Mouse (Mus musculus) intestine, embryonic 14.5 days (tissue): ENCODE results near the gene Kcnj9. TPM values are rescaled to one million over a fixed set of nuclear protein-coding genes. Genes with fewer than 3 reads are reported as not detected.

Experiments used
- ATAC-seq: fragments of 200-750 bp; cut with Nextera tagmentation; replicated peaks from 2 replicates; pipeline ENCODE4 v1.8.0; 2017; ENCODE audit warnings: low read depth, moderate number of reproducible peaks, moderate TSS enrichment, moderate library complexity; ENCODE audit not compliant: low FRiP score, low TSS enrichment
- DNase-seq: peaks from one replicate; pipeline ENCODE4 v3.0.0-alpha.2; 2018; ENCODE audit warnings: low spot score
- H3K27ac ChIP-seq: fragments of 300-500 bp; sonication (generic); 2 replicates; pipeline ENCODE4 v1.5.1; 2014; ENCODE audit warnings: low read depth, mild to moderate bottlenecking, control low read depth
- H3K27me3 ChIP-seq: fragments of 300-500 bp; sonication (generic); replicated peaks from 2 replicates; pipeline ENCODE4 v1.6.1; 2014; ENCODE audit warnings: low read length, control low read depth; ENCODE audit not compliant: control insufficient read depth, insufficient read depth
- H3K36me3 ChIP-seq: fragments of 300-500 bp; sonication (generic); 2 replicates; pipeline ENCODE4 v1.6.1; 2014; ENCODE audit warnings: low read length, control low read depth; ENCODE audit not compliant: control insufficient read depth, insufficient read depth
- H3K4me1 ChIP-seq: fragments of 300-500 bp; sonication (generic); replicated peaks from 2 replicates; pipeline ENCODE4 v1.6.1; 2014; ENCODE audit warnings: low read length, control low read depth, mixed read lengths; ENCODE audit not compliant: control insufficient read depth, insufficient read depth
- H3K4me2 ChIP-seq: fragments of 300-500 bp; sonication (generic); 2 replicates; pipeline ENCODE4 v1.6.1; 2014; ENCODE audit warnings: low read length
- H3K4me3 ChIP-seq: fragments of 300-500 bp; sonication (generic); 2 replicates; pipeline ENCODE4 v1.5.1; 2014; ENCODE audit warnings: low read depth, low read length, control low read depth, mixed read lengths
- H3K9ac ChIP-seq: fragments of 300-500 bp; sonication (generic); 2 replicates; pipeline ENCODE4 v1.6.1; 2014; ENCODE audit warnings: mild to moderate bottlenecking, low read length
- H3K9me3 ChIP-seq: fragments of 300-500 bp; sonication (generic); 2 replicates; pipeline ENCODE4 v1.6.1; 2016; ENCODE audit warnings: low read length, control low read depth; ENCODE audit not compliant: control insufficient read depth
- WGBS: fragments of 180-500 bp; shearing (Covaris S2); extraction: QIAGEN DNeasy Blood & Tissue Kit; methylation state at CpG from one replicate; pipeline ENCODE4 v1.1.7; 2014; 5-methylcytosine and 5-hydroxymethylcytosine counted together
- polyA plus RNA-seq: library from polyadenylated mRNA; unstranded; fragments of >200 nt; fragmentation: Nextera tagmentation; extraction: Ambion mirVana; gene quantifications from 2 replicates; pipeline ENCODE4 v1.2.1, GENCODE M21; 2014

Gene Kcnj9
- polyA plus RNA-seq, 1 experiment from 2014 or later: not detected

DNA sequence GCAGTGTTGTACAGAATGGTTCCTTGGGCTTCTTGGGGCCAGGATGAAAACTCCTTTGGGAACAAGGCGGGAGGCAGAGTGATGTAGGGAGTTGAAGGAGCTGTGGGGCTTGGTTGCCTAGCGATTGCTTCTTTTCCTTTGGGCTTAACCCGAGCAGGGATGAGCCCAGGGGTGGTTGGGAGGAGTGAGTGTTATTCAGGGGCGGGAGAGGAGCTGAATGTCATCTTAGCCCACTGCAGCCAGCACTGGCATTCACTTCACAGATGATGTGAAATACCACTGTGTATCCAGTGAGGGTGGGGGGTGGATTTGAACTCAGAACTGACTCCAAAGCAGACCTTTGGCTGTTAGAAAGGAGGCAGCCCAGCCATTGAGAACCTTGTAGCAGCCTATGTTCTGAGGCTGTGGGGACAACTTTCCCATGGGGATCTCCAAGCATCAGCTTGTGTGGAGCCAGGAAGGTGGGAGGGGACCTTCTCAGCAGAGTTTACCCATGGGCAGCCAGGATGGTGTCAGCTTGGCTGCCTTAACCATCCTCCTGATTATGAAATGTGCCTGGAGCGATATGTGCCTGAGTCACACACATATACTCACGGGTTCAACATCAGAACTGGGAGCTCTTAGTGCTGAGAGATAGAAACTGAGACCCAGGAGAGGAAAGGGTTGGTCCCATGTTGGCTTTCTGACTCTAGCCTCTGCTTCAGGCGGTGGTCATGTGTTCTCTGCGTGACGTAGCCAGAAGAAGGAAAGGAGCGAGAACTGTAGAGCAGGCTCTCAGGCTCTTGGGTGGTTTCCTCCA lies 15.3 kb downstream of the Kcnj9 start:
- WGBS: 81% methylated on average over 10 of the region's 10 CpGs
- DNase-seq: no peak
- H3K36me3 ChIP-seq: 0 out of 2 replicates have a peak, but pooled peaks cover 5% of the 10 kb centered on the region
- H3K4me1 ChIP-seq: peaks cover 16% of the 10 kb centered on the region
- no peak overlapping the region for H3K9ac ChIP-seq
- H3K27ac ChIP-seq: no peak overlapping the region
- ATAC-seq: no peak
- no peak overlapping the region for H3K4me3 ChIP-seq
- H3K9me3 ChIP-seq: no peaks in the 10 kb centered on the region
- peak overlapping the region; percentile 78 for H3K4me2 ChIP-seq
- no peaks in the 10 kb centered on the region for H3K27me3 ChIP-seq

DNA sequence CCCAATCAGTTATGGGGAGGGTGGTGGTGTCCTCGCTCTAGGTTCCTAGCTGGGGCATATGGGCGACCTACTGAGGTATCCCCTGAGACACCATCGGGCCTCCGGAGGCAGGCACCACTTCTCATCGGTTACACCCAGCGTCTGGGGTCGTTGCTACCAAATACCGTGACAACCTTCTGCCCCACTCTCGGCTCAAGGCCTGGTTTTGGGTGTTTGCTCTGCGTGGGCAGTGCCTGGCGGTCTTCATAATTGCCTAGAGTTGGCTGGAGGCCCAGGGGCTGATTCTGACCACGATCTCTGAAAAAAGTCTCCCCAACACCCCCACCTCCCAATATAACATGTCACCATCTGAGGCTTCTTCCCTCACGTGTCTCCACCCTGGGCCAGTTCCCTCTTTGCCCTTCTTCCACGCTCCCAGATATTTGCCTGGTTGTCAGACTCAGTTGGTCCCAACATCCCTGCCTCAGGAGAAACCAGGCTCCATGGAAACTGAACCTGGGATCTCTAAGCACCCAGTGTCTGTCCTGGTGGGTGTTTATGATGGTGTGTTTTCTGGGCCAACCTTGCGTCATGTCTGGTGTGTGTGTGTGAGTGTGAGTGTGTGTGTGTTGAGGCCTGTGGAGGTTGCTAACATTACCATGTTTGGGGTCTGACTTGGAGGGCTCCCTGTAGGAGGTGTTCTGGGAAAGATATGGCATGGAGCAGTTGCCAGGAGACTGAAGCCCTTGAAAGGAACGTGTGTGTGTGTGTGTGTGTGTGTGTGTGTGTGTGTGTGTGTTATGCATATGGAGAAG lies 16.2 kb downstream of the Kcnj9 start:
- Histone ChIP-seq H3K27me3 (no peaks in the 10 kb centered on the region), H3K27ac (no peak overlapping the region), H3K9ac (peak overlapping the region; percentile 53), H3K4me2 (peak overlapping the region; percentile 78), H3K36me3 (0 out of 2 replicates have a peak, but pooled peaks cover 5% of the 10 kb centered on the region), H3K9me3 (no peaks in the 10 kb centered on the region), H3K4me3 (peak overlapping the region; percentile 59), H3K4me1 (peaks cover 16% of the 10 kb centered on the region)
- DNase-seq: no peak
- peak; percentile 2; the same call in 1 of the 2 replicates for ATAC-seq
- WGBS: 14% methylated on average over 16 of the region's 16 CpGs

DNA sequence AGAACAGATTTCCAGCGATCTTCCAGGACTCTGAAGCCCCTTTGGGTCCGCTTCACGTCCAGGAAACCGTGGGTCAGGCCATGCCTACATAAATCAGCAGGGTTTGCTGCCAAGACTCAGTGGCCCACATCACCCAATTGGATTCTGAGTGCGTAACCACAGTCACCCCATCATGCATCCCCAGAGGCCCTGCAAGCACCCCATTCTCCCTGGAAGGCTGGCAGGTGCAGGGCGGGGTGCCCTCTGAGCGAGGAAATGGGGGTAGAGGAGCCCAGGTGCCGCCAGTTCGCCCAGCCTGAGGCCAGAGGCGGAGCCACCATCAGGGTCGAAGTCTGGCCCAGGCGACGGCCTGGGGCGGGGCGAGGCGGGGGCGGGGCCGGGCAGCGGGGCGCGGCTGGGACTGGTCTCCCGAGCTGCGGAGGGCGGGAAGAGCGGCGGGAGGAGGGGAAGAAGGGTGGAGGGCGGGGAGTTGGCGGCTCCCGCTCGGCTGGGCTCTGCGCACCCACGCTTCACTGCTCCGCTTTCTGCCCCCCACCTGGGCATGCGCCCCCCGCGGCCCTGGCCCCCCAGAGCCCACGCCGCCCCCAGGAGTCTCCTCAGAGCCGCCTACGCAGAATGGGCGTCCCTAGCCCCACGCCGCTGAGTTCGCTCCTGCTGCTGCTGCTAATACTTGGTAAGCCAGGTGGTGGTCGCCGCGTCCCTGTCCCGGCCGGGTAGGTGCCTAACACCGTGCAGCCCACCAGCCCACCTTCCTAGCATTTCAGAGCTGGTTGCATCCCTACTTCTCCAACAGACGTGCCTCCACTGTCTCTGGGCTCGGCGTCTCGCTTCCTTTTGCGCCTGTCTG lies 17.0 kb downstream of the Kcnj9 start:
- DNase-seq (peak; percentile 96), ATAC-seq (peak; percentile 77)
- peaks cover 16% of the 10 kb centered on the region for H3K4me1 ChIP-seq
- H3K4me2 ChIP-seq: peak overlapping the region; percentile 78
- H3K36me3 ChIP-seq: 0 out of 2 replicates have a peak, but pooled peaks cover 5% of the 10 kb centered on the region
- H3K4me3 ChIP-seq: peak overlapping the region; percentile 59
- peak overlapping the region; percentile 53 for H3K9ac ChIP-seq
- under 1% methylated on average over 49 of the region's 55 CpGs for WGBS
- H3K27me3 ChIP-seq: no peaks in the 10 kb centered on the region
- peak overlapping the region; percentile 93 for H3K27ac ChIP-seq
- no peaks in the 10 kb centered on the region for H3K9me3 ChIP-seq

DNA sequence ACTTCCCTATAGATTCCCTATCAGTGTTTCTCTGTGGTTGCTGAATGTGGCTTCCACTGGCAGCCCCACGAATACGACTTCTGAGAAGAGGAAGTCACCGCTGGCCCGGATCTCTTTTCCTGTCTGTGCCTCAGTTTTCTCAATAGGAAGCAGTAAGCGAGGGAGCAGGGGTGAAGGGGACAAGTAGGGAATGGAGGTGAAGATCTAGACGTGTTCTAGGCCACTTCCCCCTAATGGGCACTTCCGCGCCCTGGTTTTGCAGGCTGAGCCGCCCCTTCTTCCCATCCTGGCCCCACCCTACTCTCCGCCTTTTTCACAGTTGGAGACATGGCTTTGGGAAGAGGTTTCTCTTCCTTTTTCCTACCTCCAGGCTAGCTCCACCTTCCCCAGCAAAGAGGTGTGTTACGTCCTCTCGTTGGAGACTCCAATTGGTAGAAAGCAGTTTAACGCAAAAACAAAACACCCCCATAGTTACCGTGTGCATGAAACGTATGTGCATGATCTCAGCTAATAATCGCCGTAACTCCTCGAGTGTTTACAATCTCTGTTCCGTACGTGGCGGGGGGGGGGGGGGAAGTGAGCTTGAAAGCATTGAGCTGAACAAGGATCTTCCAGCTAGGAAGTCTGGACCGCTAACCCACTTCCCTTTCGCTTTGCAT lies 17.7 kb downstream of the Kcnj9 start:
- Histone ChIP-seq H3K4me3 (peak overlapping the region; percentile 59), H3K4me1 (peaks cover 16% of the 10 kb centered on the region), H3K4me2 (peak overlapping the region; percentile 78), H3K36me3 (0 out of 2 replicates have a peak, but pooled peaks cover 3% of the 10 kb centered on the region), H3K9ac (peak overlapping the region; percentile 53), H3K9me3 (no peaks in the 10 kb centered on the region), H3K27ac (peak overlapping the region; percentile 93), H3K27me3 (no peaks in the 10 kb centered on the region)
- ATAC-seq (peak; percentile 52), DNase-seq (peak; percentile 80)
- WGBS: 3% methylated on average over 23 of the region's 23 CpGs

DNA sequence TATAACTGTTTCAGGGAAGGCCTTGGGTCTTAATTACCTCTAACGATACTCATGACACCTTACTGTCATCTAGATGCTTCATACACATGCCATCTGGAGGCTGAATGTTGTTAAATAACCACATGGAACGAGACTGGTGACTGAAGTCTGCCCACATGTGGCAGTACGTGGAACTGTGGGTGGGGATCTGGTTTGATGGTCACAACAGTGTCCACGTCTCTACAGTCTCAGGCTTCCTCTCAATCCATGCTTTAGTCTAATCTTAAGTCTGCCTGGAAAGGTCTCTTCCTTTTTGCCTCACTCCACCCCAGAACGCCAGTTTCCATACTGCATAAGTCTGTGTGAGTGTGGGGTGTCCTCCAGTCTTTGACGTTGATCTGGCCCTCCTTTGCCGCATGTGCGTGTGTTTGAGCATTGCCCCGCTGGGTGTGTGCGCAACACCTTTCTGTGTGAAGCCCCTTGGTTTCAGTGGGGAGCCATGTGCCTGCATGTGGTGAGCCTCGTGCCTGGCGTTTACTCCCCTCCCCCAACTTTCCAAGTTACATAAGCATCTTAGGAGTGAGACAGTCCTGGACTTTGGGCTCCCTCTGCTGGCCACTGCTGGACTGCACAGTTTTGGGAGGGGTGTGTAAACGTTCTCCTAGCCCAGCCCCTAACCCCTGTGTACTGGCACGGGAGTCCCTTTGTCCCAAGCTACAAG lies 19.3 kb downstream of the Kcnj9 start:
- Histone ChIP-seq H3K4me3 (0 out of 2 replicates have a peak overlapping the region, but pooled peaks have one; percentile 12), H3K36me3 (no peaks in the 10 kb centered on the region), H3K9me3 (no peaks in the 10 kb centered on the region), H3K27me3 (no peaks in the 10 kb centered on the region), H3K4me1 (peaks cover 16% of the 10 kb centered on the region), H3K4me2 (peak overlapping the region; percentile 51), H3K27ac (peak overlapping the region; percentile 57), H3K9ac (peak overlapping the region; percentile 28)
- ATAC-seq (peak; percentile 65), DNase-seq (peak; percentile 98)
- WGBS: 3% methylated on average over 14 of the region's 14 CpGs

DNA sequence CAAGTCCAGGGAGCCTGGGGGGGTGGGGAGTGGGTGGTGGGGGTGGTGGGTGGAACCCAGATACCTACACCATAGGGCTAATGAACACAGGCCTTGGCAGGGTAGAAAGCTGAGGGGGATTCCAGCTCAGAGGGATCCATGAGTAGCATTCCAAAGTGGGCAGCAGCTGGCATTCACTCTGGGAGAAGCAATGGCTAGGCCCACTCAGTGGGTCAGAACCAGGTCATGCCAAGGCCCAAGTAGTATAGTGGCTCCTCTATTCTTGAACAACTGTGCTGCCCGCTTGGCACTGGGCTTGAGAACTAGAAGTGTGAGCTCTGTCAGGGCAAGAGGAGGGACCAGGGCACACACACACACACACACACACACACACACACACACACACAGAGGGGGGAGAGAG lies 20.7 kb downstream of the Kcnj9 start:
- Histone ChIP-seq H3K9me3 (no peaks in the 10 kb centered on the region), H3K36me3 (no peaks in the 10 kb centered on the region), H3K9ac (no peak overlapping the region), H3K4me2 (no peak overlapping the region), H3K27ac (0 out of 2 replicates have a peak overlapping the region, but pooled peaks have one; percentile 51), H3K27me3 (no peaks in the 10 kb centered on the region), H3K4me3 (no peak overlapping the region), H3K4me1 (peaks cover 16% of the 10 kb centered on the region)
- WGBS: 80% methylated on average over 1 of the region's 1 CpGs
- ATAC-seq: no peak
- no peak for DNase-seq

DNA sequence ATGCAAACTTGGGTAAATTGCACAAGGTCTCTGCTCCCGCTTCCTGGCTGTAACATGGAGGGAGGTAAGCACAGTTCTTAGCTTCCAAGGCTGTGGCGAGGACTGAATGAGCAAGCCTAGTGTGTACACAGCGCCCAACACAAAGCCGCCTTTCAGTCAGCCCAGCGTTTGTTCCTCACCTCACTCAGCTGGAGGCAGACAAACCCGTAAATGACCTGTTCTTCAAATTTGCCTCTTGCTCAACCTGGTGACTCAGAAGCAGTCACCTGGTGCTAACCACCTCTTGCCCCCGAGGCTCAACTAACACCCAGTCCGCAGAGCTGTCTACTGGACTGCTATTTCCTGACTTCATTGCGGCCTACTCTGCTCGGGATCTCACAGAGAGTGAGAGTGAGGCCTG lies 21.2 kb downstream of the Kcnj9 start:
- WGBS: 67% methylated on average over 10 of the region's 10 CpGs
- H3K4me1 ChIP-seq: peaks cover 12% of the 10 kb centered on the region
- 0 out of 2 replicates have a peak overlapping the region, but pooled peaks have one; percentile 51 for H3K27ac ChIP-seq
- no peaks in the 10 kb centered on the region for H3K36me3 ChIP-seq
- H3K27me3 ChIP-seq: no peaks in the 10 kb centered on the region
- no peak for ATAC-seq
- no peak overlapping the region for H3K4me2 ChIP-seq
- no peak overlapping the region for H3K4me3 ChIP-seq
- H3K9ac ChIP-seq: no peak overlapping the region
- no peaks in the 10 kb centered on the region for H3K9me3 ChIP-seq
- DNase-seq: no peak
